ENCODE assay signal across 27 mouse cellular contexts in genomic region chr8:116590546-116590945, GRCm38 (mm10).
DNase-seq lines count a peak whose midpoint lies in the region; ATAC-seq lines count a peak whose summit lies in the region.
"Had no signal": no experiment of that assay in that cellular context is flagged by ENCODE, and none has a peak within 500 bp of the region (broad histone marks: within the 10 kb centered on the region; RNA-seq: fewer than 3 reads in every experiment).

No protein-coding gene starts in this region.

- H3K36me3 ChIP-seq in heart, embryonic 16.5 days (ENCODE audit: control insufficient read depth, insufficient read depth), result no peaks in the 10 kb centered on the region; the same call in 1 of the 2 replicates
- H3K36me3 ChIP-seq in hindbrain, embryonic 12.5 days, result no peaks in the 10 kb centered on the region
- H3K36me3 ChIP-seq: embryonic facial prominence, embryonic 12.5 days; hindbrain, embryonic 15.5 days; intestine, embryonic 15.5 days; liver, embryonic 15.5 days; neural tube, embryonic 13.5 days had no signal

- no peaks in the 10 kb centered on the region for H3K4me1 ChIP-seq in heart, embryonic 16.5 days (ENCODE audit: control insufficient read depth, insufficient read depth, low read length)
- H3K4me1 ChIP-seq in hindbrain, embryonic 12.5 days, result no peaks in the 10 kb centered on the region
- H3K4me1 ChIP-seq: hindbrain, embryonic 15.5 days; intestine, embryonic 15.5 days; liver, embryonic 15.5 days; neural tube, embryonic 13.5 days had no signal

- intact Hi-C loops in heart, postnatal 14 days (cut with DNase I), result no loop called here

- H3K4me3 ChIP-seq in heart, embryonic 16.5 days (ENCODE audit: low read length), result no peak overlapping the region
- no peak overlapping the region for H3K4me3 ChIP-seq in hindbrain, embryonic 12.5 days
- H3K4me3 ChIP-seq: embryonic facial prominence, embryonic 12.5 days; hindbrain, embryonic 15.5 days; intestine, embryonic 15.5 days; liver, embryonic 15.5 days; neural tube, embryonic 13.5 days had no signal

- peak overlapping the region; percentile 48; the same call in 1 of the 2 replicates for H3K27ac ChIP-seq in heart, embryonic 16.5 days (ENCODE audit: low read length)
- H3K27ac ChIP-seq in hindbrain, embryonic 12.5 days, result no peak overlapping the region
- H3K27ac ChIP-seq: embryonic facial prominence, embryonic 12.5 days; hindbrain, embryonic 15.5 days; intestine, embryonic 15.5 days; liver, embryonic 15.5 days; neural tube, embryonic 13.5 days; stomach, postnatal 0 days had no signal

- H3K9ac ChIP-seq in heart, embryonic 16.5 days (ENCODE audit: low read length), result no peak overlapping the region
- H3K9ac ChIP-seq in hindbrain, embryonic 12.5 days, result no peak overlapping the region
- H3K9ac ChIP-seq: embryonic facial prominence, embryonic 12.5 days; hindbrain, embryonic 15.5 days; intestine, embryonic 15.5 days; liver, embryonic 15.5 days; lung, embryonic 14.5 days; neural tube, embryonic 13.5 days had no signal

- no peak for ATAC-seq in heart, embryonic 16.5 days (replicated peaks; ENCODE audit: extremely low read depth, insufficient read depth, low FRiP score)
- ATAC-seq in inflammation-experienced regulatory T-cells, adult 6 months, result peak; percentile 48
- no peak for ATAC-seq in hindbrain, embryonic 12.5 days (ENCODE audit: low FRiP score)
- ATAC-seq: forebrain, embryonic 14.5 days; intestine, embryonic 15.5 days; midbrain, embryonic 16.5 days had no signal

- H3K9me3 ChIP-seq in heart, embryonic 16.5 days (replicated peaks; ENCODE audit: control insufficient read depth, low read length), result no peaks in the 10 kb centered on the region
- no peaks in the 10 kb centered on the region for H3K9me3 ChIP-seq in hindbrain, embryonic 12.5 days (replicated peaks)
- H3K9me3 ChIP-seq: embryonic facial prominence, embryonic 12.5 days; hindbrain, embryonic 15.5 days; intestine, embryonic 15.5 days; liver, embryonic 15.5 days; neural tube, embryonic 13.5 days had no signal

- 61% methylated on average over 4 of the region's 4 CpGs for WGBS in heart, embryonic 16.5 days
- WGBS in hindbrain, embryonic 12.5 days, result 86% methylated on average over 4 of the region's 4 CpGs

- H3K4me2 ChIP-seq in heart, embryonic 16.5 days (ENCODE audit: low read depth, low read length), result no peak overlapping the region
- H3K4me2 ChIP-seq in hindbrain, embryonic 12.5 days (replicated peaks), result no peak overlapping the region
- H3K4me2 ChIP-seq: embryonic facial prominence, embryonic 12.5 days; heart, embryonic 11.5 days; hindbrain, embryonic 15.5 days; intestine, embryonic 15.5 days; liver, embryonic 15.5 days; lung, embryonic 14.5 days; midbrain, embryonic 11.5 days; neural tube, embryonic 13.5 days had no signal

- no peaks in the 10 kb centered on the region for H3K27me3 ChIP-seq in heart, embryonic 16.5 days (ENCODE audit: control insufficient read depth, insufficient read depth, low read length)
- H3K27me3 ChIP-seq in hindbrain, embryonic 12.5 days, result no peaks in the 10 kb centered on the region
- H3K27me3 ChIP-seq: embryonic facial prominence, embryonic 12.5 days; hindbrain, embryonic 15.5 days; intestine, embryonic 15.5 days; liver, embryonic 15.5 days; neural tube, embryonic 13.5 days had no signal

- DNase-seq in heart, postnatal 14 days, result no peak
- peak; percentile 87 for DNase-seq in thymus, postnatal 0 days (ENCODE audit: low spot score)
- DNase-seq in thymus, postnatal 4 days, result peak; percentile 64
- DNase-seq in liver, result no peak
- no peak for DNase-seq in kidney, postnatal 4 days
- DNase-seq: adrenal gland, adult 8-10 months; embryo, embryonic 11 days; gastrocnemius, postnatal 36 days; heart, adult 18-20 months; kidney, adult 2 months; kidney, postnatal 36 days; lung, embryonic 14.5 days; lung, postnatal 14 days; right cerebral cortex, postnatal 25 days had no signal

Comparison
In these comparisons a context has a peak if more than half of its experiments do, and no peak if none do; other contexts are left out.
1. DNase-seq: peak in thymus, postnatal 0 days (single experiment) and thymus, postnatal 4 days (single experiment); none in heart, postnatal 14 days (0 of 2), liver (single experiment) and kidney, postnatal 4 days (0 of 2).